Mouse (Mus musculus) stomach, postnatal 0 days (tissue): ENCODE results near the gene Tmem94. TPM values are rescaled to one million over a fixed set of nuclear protein-coding genes. Genes with fewer than 3 reads are reported as not detected.

ENCODE experiments used
- ATAC-seq: fragments of 200-750 bp; cut with Nextera tagmentation; 2 replicates; pipeline ENCODE4 v1.8.0; 2017; ENCODE audit not compliant: low FRiP score, low TSS enrichment
- DNase-seq: peaks from one replicate; pipeline ENCODE4 v3.0.0-alpha.2; 2016; ENCODE audit warnings: low spot score
- H3K27ac ChIP-seq: fragments of 300-500 bp; sonication (generic); replicated peaks from 2 replicates; pipeline ENCODE4 v1.5.1; 2014; ENCODE audit warnings: mild to moderate bottlenecking, control low read depth
- H3K27me3 ChIP-seq: fragments of 300-500 bp; sonication (generic); 2 replicates; pipeline ENCODE4 v1.6.1; 2014; ENCODE audit warnings: low read length; ENCODE audit not compliant: control insufficient read depth, insufficient read depth
- H3K36me3 ChIP-seq: fragments of 300-500 bp; sonication (generic); 2 replicates; pipeline ENCODE4 v1.6.1; 2014; ENCODE audit warnings: low read length, mixed read lengths; ENCODE audit not compliant: control insufficient read depth, insufficient read depth
- H3K4me1 ChIP-seq: fragments of 300-500 bp; sonication (generic); replicated peaks from 2 replicates; pipeline ENCODE4 v1.6.1; 2014; ENCODE audit warnings: antibody characterized with exemption; ENCODE audit not compliant: control insufficient read depth, insufficient read depth
- H3K4me2 ChIP-seq: fragments of 300-500 bp; sonication (generic); replicated peaks from 2 replicates; pipeline ENCODE4 v1.6.1; 2014; ENCODE audit warnings: low read depth, mild to moderate bottlenecking, control low read depth, moderate library complexity
- H3K4me3 ChIP-seq: fragments of 300-500 bp; sonication (generic); 2 replicates; pipeline ENCODE4 v1.5.1; 2014; ENCODE audit warnings: low read depth, low read length, control low read depth
- H3K9ac ChIP-seq: fragments of 300-500 bp; sonication (generic); 2 replicates; pipeline ENCODE4 v1.6.1; 2014; ENCODE audit warnings: mild to moderate bottlenecking, low read length, control low read depth, mixed read lengths
- H3K9me3 ChIP-seq: fragments of 300-500 bp; sonication (generic); 2 replicates; pipeline ENCODE4 v1.6.1; 2016; ENCODE audit warnings: low read length; ENCODE audit not compliant: control insufficient read depth
- CTCF ChIP-seq: IDR thresholded peaks from 2 replicates; pipeline ENCODE4 v1.5.1; 2016; ENCODE audit warnings: antibody characterized with exemption, low read depth, mild to moderate bottlenecking, moderate library complexity
- EP300 ChIP-seq: optimal IDR thresholded peaks from 2 replicates; pipeline ENCODE3; 2016; ENCODE audit warnings: antibody characterized with exemption
- WGBS: fragments of 180-500 bp; shearing (Covaris S2); extraction: QIAGEN DNeasy Blood & Tissue Kit; methylation state at CpG from one replicate; pipeline ENCODE4 v1.1.7; 2014; 5-methylcytosine and 5-hydroxymethylcytosine counted together
- polyA plus RNA-seq: library from polyadenylated mRNA; unstranded; fragments of >200 nt; fragmentation: Nextera tagmentation; extraction: Ambion mirVana; gene quantifications from 2 replicates; pipeline ENCODE4 v1.2.1, GENCODE M21; 2015

Tmem94 gene
- polyA plus RNA-seq, 1 experiment from 2014 or later, result 8.2 TPM

DNA sequence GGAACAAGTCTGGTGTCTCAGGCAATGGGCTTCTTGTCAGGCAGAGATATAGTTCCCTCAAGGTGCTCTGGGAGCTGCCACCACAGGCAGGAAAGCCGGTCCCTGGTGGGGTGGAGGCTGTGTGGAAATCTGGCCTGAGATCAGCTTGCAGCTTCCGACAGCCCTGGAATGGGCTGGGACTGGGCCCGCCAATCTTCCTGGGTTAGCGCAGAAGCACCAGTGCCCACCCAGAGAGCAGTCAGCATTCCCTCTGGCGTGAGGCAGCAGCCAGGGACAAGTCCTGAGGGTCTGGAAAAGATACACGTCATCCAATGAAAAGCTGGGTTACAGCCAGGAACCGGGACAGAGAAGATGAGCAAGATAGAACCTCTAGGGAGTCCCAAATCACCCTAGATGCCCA, 46.9 kb downstream of the Tmem94 start:
- no peak for DNase-seq
- TF ChIP-seq EP300 (no peak), CTCF (no peak)
- H3K27ac ChIP-seq, result peak overlapping the region; percentile 84
- H3K9me3 ChIP-seq, result no peaks in the 10 kb centered on the region
- no peaks in the 10 kb centered on the region for H3K27me3 ChIP-seq
- H3K9ac ChIP-seq, result peak overlapping the region; percentile 83
- WGBS, result 12% methylated on average over 7 of the region's 7 CpGs
- H3K4me2 ChIP-seq, result peak overlapping the region; percentile 99
- H3K4me3 ChIP-seq, result peak overlapping the region; percentile 82
- no peak for ATAC-seq
- peaks cover 21% of the 10 kb centered on the region for H3K4me1 ChIP-seq
- no peaks in the 10 kb centered on the region; the same call in none of the 2 replicates for H3K36me3 ChIP-seq

GRCm38 (mm10) chr11:115812533-115813420, 47.5 kb downstream of the Tmem94 start:
- peak overlapping the region; percentile 99 for H3K4me2 ChIP-seq
- H3K4me3 ChIP-seq, result peak overlapping the region; percentile 82
- DNase-seq, result no peak
- H3K9me3 ChIP-seq, result no peaks in the 10 kb centered on the region
- no peak for TF ChIP-seq EP300
- no peak for TF ChIP-seq CTCF
- no peaks in the 10 kb centered on the region for H3K27me3 ChIP-seq
- H3K36me3 ChIP-seq, result no peaks in the 10 kb centered on the region; the same call in 1 of the 2 replicates
- H3K4me1 ChIP-seq, result peaks cover 21% of the 10 kb centered on the region
- peak overlapping the region; percentile 84 for H3K27ac ChIP-seq
- peak overlapping the region; percentile 83 for H3K9ac ChIP-seq
- ATAC-seq, result no peak
- 2% methylated on average over 26 of the region's 28 CpGs for WGBS

- ATAC-seq (peak; percentile 90), DNase-seq (peak; percentile 100)
- Histone ChIP-seq H3K36me3 (no peaks in the 10 kb centered on the region; the same call in 1 of the 2 replicates), H3K9ac (peak within 1 kb of the TSS; percentile 83), H3K27ac (peak within 1 kb of the TSS; percentile 84), H3K9me3 (no peaks in the 10 kb centered on the region), H3K4me3 (peak within 1 kb of the TSS; percentile 82), H3K4me1 (peaks cover 18% of the 10 kb centered on the region), H3K27me3 (no peaks in the 10 kb centered on the region), H3K4me2 (peak within 1 kb of the TSS; percentile 99)
- peak; percentile 99 for TF ChIP-seq CTCF
- TF ChIP-seq EP300, result no peak
- WGBS, result 2% methylated on average over 41 of the region's 44 CpGs
Observed at GRCm38 (mm10) chr11:115813507-115814296, 48.5 kb downstream of the Tmem94 start, which contains the start of gene Caskin2. Caskin2 (minus strand) TSS chr11:115813639.

- H3K4me1 ChIP-seq, result peaks cover 12% of the 10 kb centered on the region
- no peaks in the 10 kb centered on the region for H3K27me3 ChIP-seq
- no peaks in the 10 kb centered on the region; the same call in none of the 2 replicates for H3K36me3 ChIP-seq
- peak; percentile 50 for ATAC-seq
- WGBS, result under 1% methylated on average over 55 of the region's 84 CpGs
- TF ChIP-seq EP300 (no peak), CTCF (no peak)
- peak within 1 kb of the TSS; percentile 84 for H3K27ac ChIP-seq
- H3K4me3 ChIP-seq, result peak within 1 kb of the TSS; percentile 82
- peak within 1 kb of the TSS; percentile 83 for H3K9ac ChIP-seq
- H3K4me2 ChIP-seq, result peak within 1 kb of the TSS; percentile 99
- peak; percentile 89 for DNase-seq
- H3K9me3 ChIP-seq, result no peaks in the 10 kb centered on the region
Observed at GRCm38 (mm10) chr11:115814605-115815450, 49.6 kb downstream of the Tmem94 start, which contains the start of gene Tsen54. Tsen54 (plus strand) TSS chr11:115814724.

GRCm38 (mm10) chr11:115817331-115817730, 52.1 kb downstream of the Tmem94 start:
- no peak overlapping the region for H3K27ac ChIP-seq

More at GRCm38 (mm10) chr11:115817331-115817730, 52.1 kb downstream of the Tmem94 start:
- Histone ChIP-seq H3K9me3 (no peaks in the 10 kb centered on the region), H3K4me2 (no peak overlapping the region), H3K27me3 (no peaks in the 10 kb centered on the region), H3K36me3 (peaks cover 7% of the 10 kb centered on the region), H3K4me3 (no peak overlapping the region), H3K9ac (no peak overlapping the region), H3K4me1 (peaks cover 3% of the 10 kb centered on the region; the same call in 1 of the 2 replicates)
- no peak for ATAC-seq
- WGBS, result 90% methylated on average over 5 of the region's 5 CpGs
- no peak for DNase-seq
- TF ChIP-seq EP300, result no peak
- peak; percentile 54 for TF ChIP-seq CTCF
